Mouse (Mus musculus) gastrocnemius, postnatal 10 days (tissue): Measurements from ENCODE around the gene Bin2. TPM values are rescaled to one million over a fixed set of nuclear protein-coding genes. Genes with fewer than 3 reads are reported as not detected.
"Not testable (repeated sequence)": the region's sequence is repeated elsewhere in the genome, so short reads cannot be mapped to it uniquely, and the experiment has no call there.

Source experiments
- DNase-seq: peaks from one replicate; pipeline ENCODE4 v3.0.0; 2021; ENCODE audit warnings: mixed read lengths
- microRNA-seq, 2 experiments: library from miRNA; unstranded; fragments of <30 nt; microRNA quantifications; one replicate each; pipeline ENCODE4 v1.2.0; 2021
- total RNA-seq, 2 experiments: library from RNA; stranded (reverse); gene quantifications; 2 replicates each; pipeline ENCODE4 v1.2.3; 2021

Bin2 gene
- total RNA-seq, 2 experiments from 2014 or later: 0.59 to 2.0 TPM

- DNase-seq: no peak
Observed at GRCm38 (mm10) chr15:100616221-100616620, 53.1 kb downstream of the Bin2 start.

GRCm38 (mm10) chr15:100615825-100616220, 53.5 kb downstream of the Bin2 start:
- peak; percentile 97 for DNase-seq

GRCm38 (mm10) chr15:100614996-100615824, 54.1 kb downstream of the Bin2 start, which contains the start of gene Dazap2:
Gene Dazap2 (plus strand): TSS chr15:100615349.
- peak; percentile 99 for DNase-seq

GRCm38 (mm10) chr15:100614218-100614995, 54.9 kb downstream of the Bin2 start:
- no peak for DNase-seq

- DNase-seq: peak; percentile 84
Observed at GRCm38 (mm10) chr15:100613584-100613983, 55.8 kb downstream of the Bin2 start.

- no peak for DNase-seq
Observed at GRCm38 (mm10) chr15:100612432-100612831, 56.9 kb downstream of the Bin2 start.

GRCm38 (mm10) chr15:100611951-100612350, 57.4 kb downstream of the Bin2 start:
- no peak for DNase-seq

- not testable (repeated sequence) for DNase-seq
Observed at GRCm38 (mm10) chr15:100606677-100607076, 62.7 kb downstream of the Bin2 start.

GRCm38 (mm10) chr15:100601669-100602068, 67.7 kb downstream of the Bin2 start:
- no peak for DNase-seq

- DNase-seq: no peak
Observed at GRCm38 (mm10) chr15:100600696-100601272, 68.6 kb downstream of the Bin2 start.

GRCm38 (mm10) chr15:100600047-100600695, 69.2 kb downstream of the Bin2 start:
- DNase-seq: peak; percentile 71

- DNase-seq: peak; percentile 60
Observed at GRCm38 (mm10) chr15:100599276-100600046, 69.9 kb downstream of the Bin2 start, which contains the start of gene Pou6f1. Gene Pou6f1 (minus strand): TSS chr15:100599984.

- peak; percentile 22 for DNase-seq
Observed at GRCm38 (mm10) chr15:100598883-100599275, 70.5 kb downstream of the Bin2 start.

- DNase-seq: no peak
Observed at GRCm38 (mm10) chr15:100598287-100598882, 71.0 kb downstream of the Bin2 start.

- DNase-seq: no peak
Observed at GRCm38 (mm10) chr15:100592817-100593216, 76.5 kb downstream of the Bin2 start.

Small RNA genes lying within 50 kb of the gene (microRNA-seq; reads per million reads assigned to microRNA genes)
- 0 reads per million in 2 experiments for gene Mir6961

Other genes with a start within 250 kb of the Bin2 start
- gene Gm5475, start 247.4 kb downstream of the Bin2 start, total RNA-seq: under 1 TPM in 1 of 2 experiments, not detected in 1; 0.18 TPM
- gene Slc11a2, start 244.5 kb downstream of the Bin2 start, total RNA-seq: 10 to 100 TPM; 23.3 to 31.9 TPM
- gene Letmd1, start 200.5 kb downstream of the Bin2 start, total RNA-seq: 10 to 100 TPM; 11.1 to 15.7 TPM
- gene Csrnp2, start 174.1 kb downstream of the Bin2 start, total RNA-seq: 1 to 10 TPM; 2.6 to 4.4 TPM
- 10 to 100 TPM; 13.1 to 16.1 TPM for gene Tfcp2, start 117.5 kb downstream of the Bin2 start, total RNA-seq
- 10 to 100 TPM; 11.1 to 13.2 TPM for gene Pou6f1, start 69.6 kb downstream of the Bin2 start, total RNA-seq
- gene Dazap2, start 54.2 kb downstream of the Bin2 start, total RNA-seq: 10 to 100 TPM; 64.8 to 67.8 TPM
- gene Smagp, start 32.6 kb downstream of the Bin2 start, total RNA-seq: 1 to 10 TPM; 6.5 to 8.6 TPM
- 1 to 10 TPM in 1 of 2 experiments, not detected in 1; 1.2 TPM for gene Cela1, start 18.4 kb upstream of the Bin2 start, total RNA-seq
- gene Galnt6, start 59.8 kb upstream of the Bin2 start, total RNA-seq: 1 to 10 TPM in 1 of 2 experiments, under 1 TPM in 1; 0.23 to 1.6 TPM
- gene Slc4a8, start 92.2 kb upstream of the Bin2 start, total RNA-seq: 1 to 10 TPM; 1.7 to 2.4 TPM
- gene Scn8a, start 200.3 kb upstream of the Bin2 start, total RNA-seq: under 1 TPM; 0.72 to 0.92 TPM